Mouse (Mus musculus) G1E (cell line): ENCODE measurements around the gene Cnot8. TPM values are rescaled to one million over a fixed set of nuclear protein-coding genes. Genes with fewer than 3 reads are reported as not detected.

Experiments used
- ATAC-seq: 2 replicates; pipeline ENCODE4 v1.8.0; 2016; ENCODE audit warnings: mild to moderate bottlenecking; ENCODE audit not compliant: insufficient number of reproducible peaks, poor library complexity, low FRiP score, severe bottlenecking; ENCODE audit errors: extremely low read depth
- DNase-seq: peaks from one replicate; pipeline ENCODE4 v3.0.0; 2012; ENCODE audit warnings: low spot score
- H3K27me3 ChIP-seq: 2 replicates; pipeline ENCODE4 v1.6.1; 2012; ENCODE audit warnings: mild to moderate bottlenecking, low read length, inconsistent platforms; ENCODE audit not compliant: insufficient read depth
- H3K36me3 ChIP-seq: replicated peaks from 2 replicates; pipeline ENCODE3; 2012; ENCODE audit warnings: mild to moderate bottlenecking, inconsistent platforms
- H3K4me1 ChIP-seq: 2 replicates; pipeline ENCODE4 v1.6.1; 2012; ENCODE audit warnings: low read depth, low read length, inconsistent platforms, mixed read lengths; ENCODE audit not compliant: insufficient read depth
- H3K4me3 ChIP-seq: 2 replicates; pipeline ENCODE4 v1.5.1; 2012; ENCODE audit warnings: low read depth, mild to moderate bottlenecking, inconsistent platforms, low read length, moderate library complexity, mixed read lengths
- H3K9me3 ChIP-seq: replicated peaks from 2 replicates; pipeline ENCODE4 v1.6.1; 2012; ENCODE audit warnings: inconsistent platforms
- CTCF ChIP-seq: IDR thresholded peaks from 2 replicates; pipeline ENCODE4 v1.5.1; 2012; ENCODE audit warnings: low read depth, low read length, inconsistent platforms, mixed read lengths
- GATA1 ChIP-seq: IDR thresholded peaks from 2 replicates; pipeline ENCODE4 v1.6.1; 2012; ENCODE audit warnings: borderline replicate concordance, low read length, inconsistent platforms, mixed read lengths
- GATA2 ChIP-seq: IDR thresholded peaks from 2 replicates; pipeline ENCODE4 v1.6.1; 2012; ENCODE audit warnings: low read depth, low read length, inconsistent platforms, borderline replicate concordance
- POLR2AphosphoS5 ChIP-seq: IDR thresholded peaks from 2 replicates; pipeline ENCODE4 v1.6.1; 2012; ENCODE audit warnings: low read depth, low read length, inconsistent platforms; ENCODE audit not compliant: insufficient replicate concordance
- TAL1 ChIP-seq: conservative IDR thresholded peaks from 2 replicates; pipeline ENCODE4 v1.6.1; 2012; ENCODE audit warnings: low read depth, low read length, inconsistent platforms, mixed read lengths
- polyA plus RNA-seq: library from polyadenylated mRNA; stranded (reverse); fragments of >175 nt; gene quantifications from 2 replicates; pipeline ENCODE4 v1.2.3, GENCODE M21; 2012
- total RNA-seq, 2 experiments: library from RNA; stranded (forward) in 1 of 2; stranded (reverse) in 1 of 2; fragments of 200-1000 nt in 1 of 2; fragments of >200 nt in 1 of 2; fragmentation: Nextera tagmentation in 1 of 2; gene quantifications; 2 replicates each; pipeline ENCODE4 v1.2.3; 2014 to 2017

Gene Cnot8
- total and polyA plus RNA-seq, 3 experiments = 5.5 to 111 (median 65.1) TPM

GRCm38 (mm10) chr11:58138821-58139220, 34.9 kb downstream of the Cnot8 start:
- H3K36me3 ChIP-seq = peaks cover 94% of the 10 kb centered on the region

GRCm38 (mm10) chr11:58139466-58139865, 35.5 kb downstream of the Cnot8 start:
- no peaks in the 10 kb centered on the region for H3K9me3 ChIP-seq
- no peak for TF ChIP-seq GATA2
- TF ChIP-seq TAL1 = no peak
- TF ChIP-seq GATA1 = no peak
- TF ChIP-seq CTCF = no peak
- TF ChIP-seq POLR2AphosphoS5 = no peak
- no peak overlapping the region for H3K4me3 ChIP-seq
- ATAC-seq (no peak), DNase-seq (no peak)
- no peaks in the 10 kb centered on the region for H3K27me3 ChIP-seq
- peaks cover 10% of the 10 kb centered on the region for H3K4me1 ChIP-seq
- H3K36me3 ChIP-seq = peaks cover 94% of the 10 kb centered on the region

More at GRCm38 (mm10) chr11:58138821-58139220, 34.9 kb downstream of the Cnot8 start:
- no peaks in the 10 kb centered on the region for H3K9me3 ChIP-seq
- H3K4me3 ChIP-seq = no peak overlapping the region
- no peaks in the 10 kb centered on the region for H3K27me3 ChIP-seq
- DNase-seq = no peak
- peaks cover 10% of the 10 kb centered on the region for H3K4me1 ChIP-seq
- ATAC-seq = no peak
- TF ChIP-seq CTCF = no peak
- no peak for TF ChIP-seq TAL1
- no peak for TF ChIP-seq GATA1
- TF ChIP-seq GATA2 = no peak
- TF ChIP-seq POLR2AphosphoS5 = no peak

- peak; percentile 28; the same call in 1 of the 2 replicates for ATAC-seq
- H3K36me3 ChIP-seq = peaks cover 96% of the 10 kb centered on the region
These were observed 39.9 kb downstream of the Cnot8 start for GRCm38 (mm10) chr11:58143704-58144426.

GRCm38 (mm10) chr11:58146241-58146640, 42.3 kb downstream of the Cnot8 start:
- no peak for ATAC-seq
- TF ChIP-seq GATA1 = no peak
- TF ChIP-seq TAL1 = no peak
- no peak for TF ChIP-seq CTCF
- no peak for TF ChIP-seq POLR2AphosphoS5
- TF ChIP-seq GATA2 = no peak
- Histone ChIP-seq H3K4me1 (peaks cover 3% of the 10 kb centered on the region; the same call in 1 of the 2 replicates), H3K36me3 (peaks cover 95% of the 10 kb centered on the region), H3K27me3 (no peaks in the 10 kb centered on the region), H3K9me3 (no peaks in the 10 kb centered on the region), H3K4me3 (no peak overlapping the region)
- DNase-seq = no peak

More at GRCm38 (mm10) chr11:58143704-58144426, 39.9 kb downstream of the Cnot8 start:
- TF ChIP-seq CTCF = no peak
- TF ChIP-seq GATA2 = no peak
- TF ChIP-seq POLR2AphosphoS5 = no peak
- TF ChIP-seq TAL1 = no peak
- no peak for TF ChIP-seq GATA1
- no peaks in the 10 kb centered on the region for H3K9me3 ChIP-seq
- no peaks in the 10 kb centered on the region for H3K27me3 ChIP-seq
- peaks cover 2% of the 10 kb centered on the region; the same call in 1 of the 2 replicates for H3K4me1 ChIP-seq
- DNase-seq = no peak
- no peak overlapping the region for H3K4me3 ChIP-seq

GRCm38 (mm10) chr11:58155458-58155857, 51.5 kb downstream of the Cnot8 start:
- TF ChIP-seq POLR2AphosphoS5 (no peak), TAL1 (no peak)
- no peaks in the 10 kb centered on the region for H3K9me3 ChIP-seq
- H3K36me3 ChIP-seq = peaks cover 94% of the 10 kb centered on the region
- no peak overlapping the region for H3K4me3 ChIP-seq
- DNase-seq (no peak), ATAC-seq (no peak)
- no peaks in the 10 kb centered on the region for H3K4me1 ChIP-seq
- H3K27me3 ChIP-seq = no peaks in the 10 kb centered on the region

DNA sequence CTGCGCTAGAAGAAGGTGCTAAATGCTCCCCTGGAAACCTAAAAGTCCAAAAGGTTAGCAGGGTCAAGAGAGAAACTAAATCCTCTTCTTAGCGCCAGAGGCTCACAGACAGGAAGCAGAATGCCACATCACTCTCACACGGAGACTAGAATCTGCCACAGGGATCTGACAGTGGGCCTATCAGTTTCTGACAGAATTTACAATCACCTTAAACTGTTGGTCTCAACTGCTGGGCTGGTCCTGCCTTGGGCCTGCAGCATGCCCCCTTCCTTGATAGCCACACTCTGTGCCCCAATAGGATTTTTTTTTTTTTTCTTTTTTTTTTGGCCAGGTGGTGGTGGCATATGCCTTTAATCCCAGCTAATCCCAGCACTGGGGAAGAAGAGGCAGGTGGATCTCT, 52.9 kb downstream of the Cnot8 start:
- H3K27me3 ChIP-seq = no peaks in the 10 kb centered on the region
- peaks cover 94% of the 10 kb centered on the region for H3K36me3 ChIP-seq
- ATAC-seq (no peak), DNase-seq (no peak)
- TF ChIP-seq GATA2 (no peak), GATA1 (no peak), CTCF (no peak), TAL1 (no peak), POLR2AphosphoS5 (no peak)
- no peak overlapping the region for H3K4me3 ChIP-seq
- H3K9me3 ChIP-seq = no peaks in the 10 kb centered on the region
- no peaks in the 10 kb centered on the region for H3K4me1 ChIP-seq
